Mouse (Mus musculus) layer of hippocampus, adult 18-20 months (tissue): ENCODE results near the gene Clic5. TPM values are rescaled to one million over a fixed set of nuclear protein-coding genes. Genes with fewer than 3 reads are reported as not detected.

ENCODE experiments used
- DNase-seq, 2 experiments: peaks; one replicate each; pipeline ENCODE4 v3.0.0; 2022; ENCODE audit warnings: low spot score in 2 of 2
- total RNA-seq, 2 experiments: library from RNA; stranded (reverse); gene quantifications; 2 replicates each; pipeline ENCODE4 v1.2.3; 2021

Clic5 gene
- total RNA-seq, 2 experiments from 2014 or later = 4.2 to 4.3 TPM

GRCm38 (mm10) chr17:44259245-44259644 is 70.9 kb downstream of the Clic5 start:
- no peak for DNase-seq

- peak; percentile 28 to 84 for DNase-seq
Observed at GRCm38 (mm10) chr17:44261594-44262202, 73.3 kb downstream of the Clic5 start.

- no peak for DNase-seq
Observed at GRCm38 (mm10) chr17:44270043-44270442, 81.7 kb downstream of the Clic5 start.

GRCm38 (mm10) chr17:44271426-44271825 is 83.0 kb downstream of the Clic5 start:
- DNase-seq = no peak

GRCm38 (mm10) chr17:44274804-44275203 is 86.4 kb downstream of the Clic5 start:
- DNase-seq = no peak

- DNase-seq = no peak
Observed at GRCm38 (mm10) chr17:44288320-44288719, 99.9 kb downstream of the Clic5 start.

- DNase-seq = no peak
Observed at GRCm38 (mm10) chr17:44297221-44297620, 108.8 kb downstream of the Clic5 start.

- DNase-seq = no peak
Observed at GRCm38 (mm10) chr17:44300236-44300635, 111.9 kb downstream of the Clic5 start.

- no peak for DNase-seq
Observed at GRCm38 (mm10) chr17:44300723-44301122, 112.3 kb downstream of the Clic5 start.

- no peak for DNase-seq
Observed at GRCm38 (mm10) chr17:44301224-44301811, 112.9 kb downstream of the Clic5 start.

GRCm38 (mm10) chr17:44304076-44304475 is 115.7 kb downstream of the Clic5 start:
- DNase-seq = no peak

GRCm38 (mm10) chr17:44309914-44310622 is 121.7 kb downstream of the Clic5 start:
- no peak for DNase-seq

GRCm38 (mm10) chr17:44325314-44325713 is 136.9 kb downstream of the Clic5 start:
- DNase-seq = no peak

- no peak for DNase-seq
Observed at GRCm38 (mm10) chr17:44327279-44328146, 139.1 kb downstream of the Clic5 start.

GRCm38 (mm10) chr17:44328147-44328482 is 139.7 kb downstream of the Clic5 start:
- no peak for DNase-seq

Other genes with a start within 250 kb of the Clic5 start
- 100 to 1,000 TPM; 162 to 167 TPM for gene Enpp5, start 109.8 kb upstream of the Clic5 start, total RNA-seq
- 10 to 100 TPM; 19.9 to 20.1 TPM for gene Enpp4, start 82.8 kb upstream of the Clic5 start, total RNA-seq